Mouse (Mus musculus) lung, embryonic 16.5 days (tissue): Measurements from ENCODE around the gene Spin1. TPM values are rescaled to one million over a fixed set of nuclear protein-coding genes. Genes with fewer than 3 reads are reported as not detected.

ENCODE experiments used
- ATAC-seq: fragments of 200-750 bp; cut with Nextera tagmentation; 2 replicates; pipeline ENCODE4 v1.8.0; 2017; ENCODE audit warnings: low read depth, mild to moderate bottlenecking, moderate library complexity
- H3K27ac ChIP-seq: fragments of 300-500 bp; sonication (generic); 2 replicates; pipeline ENCODE4 v1.5.1; 2014; ENCODE audit warnings: mild to moderate bottlenecking, control low read depth, low read length
- H3K27me3 ChIP-seq: fragments of 300-500 bp; sonication (generic); 2 replicates; pipeline ENCODE4 v1.6.1; 2014; ENCODE audit warnings: low read depth, low read length, mixed read lengths; ENCODE audit not compliant: control insufficient read depth, insufficient read depth
- H3K36me3 ChIP-seq: fragments of 300-500 bp; sonication (generic); 2 replicates; pipeline ENCODE4 v1.6.1; 2014; ENCODE audit warnings: low read length; ENCODE audit not compliant: control insufficient read depth, insufficient read depth
- H3K4me1 ChIP-seq: fragments of 300-500 bp; sonication (generic); replicated peaks from 2 replicates; pipeline ENCODE4 v1.6.1; 2014; ENCODE audit warnings: low read length, mixed read lengths; ENCODE audit not compliant: control insufficient read depth, insufficient read depth
- H3K4me2 ChIP-seq: fragments of 300-500 bp; sonication (generic); 2 replicates; pipeline ENCODE4 v1.6.1; 2014; ENCODE audit warnings: low read depth, low read length, control low read depth
- H3K4me3 ChIP-seq: fragments of 300-500 bp; sonication (generic); 2 replicates; pipeline ENCODE4 v1.5.1; 2014; ENCODE audit warnings: mild to moderate bottlenecking, low read length, control low read depth
- H3K9ac ChIP-seq: fragments of 300-500 bp; sonication (generic); 2 replicates; pipeline ENCODE4 v1.6.1; 2014; ENCODE audit warnings: low read length, control low read depth
- H3K9me3 ChIP-seq: fragments of 300-500 bp; sonication (generic); 2 replicates; pipeline ENCODE4 v1.6.1; 2016; ENCODE audit warnings: low read length; ENCODE audit not compliant: control insufficient read depth
- WGBS: fragments of 180-500 bp; shearing (Covaris S2); extraction: QIAGEN DNeasy Blood & Tissue Kit; methylation state at CpG from one replicate; pipeline ENCODE4 v1.1.7; 2014; 5-methylcytosine and 5-hydroxymethylcytosine counted together
- polyA plus RNA-seq: library from polyadenylated mRNA; unstranded; fragments of >200 nt; fragmentation: Nextera tagmentation; extraction: Ambion mirVana; gene quantifications from 2 replicates; pipeline ENCODE4 v1.2.1, GENCODE M21; 2015

Spin1 gene
- polyA plus RNA-seq, 1 experiment from 2014 or later: 80.4 TPM

GRCm38 (mm10) chr13:51089058-51089457, 11.6 kb upstream of the Spin1 start:
- Histone ChIP-seq H3K4me3 (no peak overlapping the region), H3K36me3 (no peaks in the 10 kb centered on the region), H3K27me3 (no peaks in the 10 kb centered on the region), H3K4me1 (no peaks in the 10 kb centered on the region), H3K9me3 (no peaks in the 10 kb centered on the region), H3K4me2 (no peak overlapping the region), H3K9ac (no peak overlapping the region), H3K27ac (no peak overlapping the region)
- WGBS: 80% methylated on average over 4 of the region's 4 CpGs
- no peak for ATAC-seq

- WGBS: 36% methylated on average over 5 of the region's 5 CpGs
- H3K36me3 ChIP-seq: no peaks in the 10 kb centered on the region
- no peaks in the 10 kb centered on the region for H3K27me3 ChIP-seq
- no peak overlapping the region for H3K9ac ChIP-seq
- H3K4me1 ChIP-seq: no peaks in the 10 kb centered on the region
- H3K4me3 ChIP-seq: no peak overlapping the region
- ATAC-seq: no peak
- no peak overlapping the region for H3K4me2 ChIP-seq
- H3K9me3 ChIP-seq: no peaks in the 10 kb centered on the region
- H3K27ac ChIP-seq: no peak overlapping the region
Observed at GRCm38 (mm10) chr13:51090105-51090661, 10.5 kb upstream of the Spin1 start.

- no peaks in the 10 kb centered on the region for H3K36me3 ChIP-seq
- no peaks in the 10 kb centered on the region for H3K9me3 ChIP-seq
- no peak for ATAC-seq
- 80% methylated on average over 5 of the region's 5 CpGs for WGBS
- H3K4me3 ChIP-seq: no peak overlapping the region
- H3K4me2 ChIP-seq: no peak overlapping the region
- H3K27ac ChIP-seq: no peak overlapping the region
- no peaks in the 10 kb centered on the region; the same call in 1 of the 2 replicates for H3K4me1 ChIP-seq
- no peak overlapping the region for H3K9ac ChIP-seq
- no peaks in the 10 kb centered on the region for H3K27me3 ChIP-seq
Observed at GRCm38 (mm10) chr13:51093430-51093829, 7.2 kb upstream of the Spin1 start.

GRCm38 (mm10) chr13:51094323-51095195, 6.1 kb upstream of the Spin1 start:
- Histone ChIP-seq H3K4me3 (no peak overlapping the region), H3K4me2 (no peak overlapping the region), H3K9ac (no peak overlapping the region), H3K27ac (no peak overlapping the region), H3K4me1 (peaks cover 6% of the 10 kb centered on the region), H3K27me3 (no peaks in the 10 kb centered on the region), H3K9me3 (no peaks in the 10 kb centered on the region), H3K36me3 (no peaks in the 10 kb centered on the region)
- WGBS: 69% methylated on average over 16 of the region's 16 CpGs
- no peak for ATAC-seq

- 70% methylated on average over 7 of the region's 7 CpGs for WGBS
- no peak overlapping the region for H3K4me3 ChIP-seq
- no peaks in the 10 kb centered on the region for H3K36me3 ChIP-seq
- no peaks in the 10 kb centered on the region for H3K27me3 ChIP-seq
- no peak overlapping the region for H3K4me2 ChIP-seq
- peaks cover 9% of the 10 kb centered on the region for H3K4me1 ChIP-seq
- ATAC-seq: no peak
- H3K9me3 ChIP-seq: no peaks in the 10 kb centered on the region
- no peak overlapping the region for H3K27ac ChIP-seq
- H3K9ac ChIP-seq: no peak overlapping the region
Observed at GRCm38 (mm10) chr13:51095196-51095715, 5.4 kb upstream of the Spin1 start.

GRCm38 (mm10) chr13:51096644-51097043, 4.0 kb upstream of the Spin1 start:
- ATAC-seq: no peak
- WGBS: 81% methylated on average over 6 of the region's 6 CpGs
- Histone ChIP-seq H3K27ac (no peak overlapping the region), H3K36me3 (no peaks in the 10 kb centered on the region), H3K9me3 (no peaks in the 10 kb centered on the region), H3K4me1 (peaks cover 9% of the 10 kb centered on the region), H3K4me2 (no peak overlapping the region), H3K4me3 (no peak overlapping the region), H3K27me3 (no peaks in the 10 kb centered on the region), H3K9ac (no peak overlapping the region)

GRCm38 (mm10) chr13:51099560-51100232, 984 bp upstream of the Spin1 start:
- Histone ChIP-seq H3K27me3 (no peaks in the 10 kb centered on the region), H3K4me2 (peak overlapping the region; percentile 99), H3K4me1 (peaks cover 16% of the 10 kb centered on the region), H3K9me3 (no peaks in the 10 kb centered on the region), H3K9ac (peak overlapping the region; percentile 95), H3K4me3 (peak overlapping the region; percentile 86), H3K27ac (peak overlapping the region; percentile 91), H3K36me3 (0 out of 2 replicates have a peak, but pooled peaks cover 2% of the 10 kb centered on the region)
- WGBS: 2% methylated on average over 26 of the region's 26 CpGs
- peak; percentile 11; the same call in 1 of the 2 replicates for ATAC-seq

GRCm38 (mm10) chr13:51101016-51101776, 516 bp downstream of the Spin1 start:
- Histone ChIP-seq H3K9ac (peak overlapping the region; percentile 95), H3K36me3 (0 out of 2 replicates have a peak, but pooled peaks cover 2% of the 10 kb centered on the region), H3K4me3 (peak overlapping the region; percentile 86), H3K4me2 (peak overlapping the region; percentile 99), H3K27me3 (no peaks in the 10 kb centered on the region), H3K27ac (peak overlapping the region; percentile 95), H3K4me1 (peaks cover 16% of the 10 kb centered on the region), H3K9me3 (no peaks in the 10 kb centered on the region)
- peak; percentile 77 for ATAC-seq
- WGBS: under 1% methylated on average over 40 of the region's 89 CpGs
